Mouse (Mus musculus) intestine, embryonic 16.5 days (tissue): ENCODE measurements around the gene Tmem51. TPM values are rescaled to one million over a fixed set of nuclear protein-coding genes. Genes with fewer than 3 reads are reported as not detected.

Experiments
- ATAC-seq: fragments of 200-750 bp; cut with Nextera tagmentation; 2 replicates; pipeline ENCODE4 v1.8.0; 2017; ENCODE audit warnings: moderate TSS enrichment, moderate library complexity
- H3K27ac ChIP-seq: fragments of 300-500 bp; sonication (generic); 2 replicates; pipeline ENCODE4 v1.5.1; 2014; ENCODE audit warnings: mild to moderate bottlenecking, low read length
- H3K27me3 ChIP-seq: fragments of 300-500 bp; sonication (generic); replicated peaks from 2 replicates; pipeline ENCODE4 v1.6.1; 2014; ENCODE audit warnings: low read length, control low read depth, mixed read lengths; ENCODE audit not compliant: control insufficient read depth, insufficient read depth
- H3K36me3 ChIP-seq: fragments of 300-500 bp; sonication (generic); 2 replicates; pipeline ENCODE4 v1.6.1; 2014; ENCODE audit warnings: low read length, control low read depth; ENCODE audit not compliant: control insufficient read depth, insufficient read depth
- H3K4me1 ChIP-seq: fragments of 300-500 bp; sonication (generic); 2 replicates; pipeline ENCODE4 v1.6.1; 2014; ENCODE audit warnings: low read length, control low read depth, mixed read lengths; ENCODE audit not compliant: control insufficient read depth, insufficient read depth
- H3K4me2 ChIP-seq: fragments of 300-500 bp; sonication (generic); 2 replicates; pipeline ENCODE4 v1.6.1; 2014; ENCODE audit warnings: low read depth, low read length, control low read depth
- H3K4me3 ChIP-seq: fragments of 300-500 bp; sonication (generic); 2 replicates; pipeline ENCODE4 v1.5.1; 2014; ENCODE audit warnings: mild to moderate bottlenecking, low read length
- H3K9ac ChIP-seq: fragments of 300-500 bp; sonication (generic); 2 replicates; pipeline ENCODE4 v1.6.1; 2014; ENCODE audit warnings: low read depth, low read length
- H3K9me3 ChIP-seq: fragments of 300-500 bp; sonication (generic); 2 replicates; pipeline ENCODE4 v1.6.1; 2016; ENCODE audit warnings: low read length, control low read depth; ENCODE audit not compliant: control insufficient read depth
- WGBS: fragments of 180-500 bp; shearing (Covaris S2); extraction: QIAGEN DNeasy Blood & Tissue Kit; methylation state at CpG from one replicate; pipeline ENCODE4 v1.1.7; 2014; 5-methylcytosine and 5-hydroxymethylcytosine counted together
- polyA plus RNA-seq: library from polyadenylated mRNA; unstranded; fragments of >200 nt; fragmentation: Nextera tagmentation; extraction: Ambion mirVana; gene quantifications from 2 replicates; pipeline ENCODE4 v1.2.1, GENCODE M21; 2015

Gene Tmem51
- 160 and 206 TPM in 2 replicates for polyA plus RNA-seq

DNA sequence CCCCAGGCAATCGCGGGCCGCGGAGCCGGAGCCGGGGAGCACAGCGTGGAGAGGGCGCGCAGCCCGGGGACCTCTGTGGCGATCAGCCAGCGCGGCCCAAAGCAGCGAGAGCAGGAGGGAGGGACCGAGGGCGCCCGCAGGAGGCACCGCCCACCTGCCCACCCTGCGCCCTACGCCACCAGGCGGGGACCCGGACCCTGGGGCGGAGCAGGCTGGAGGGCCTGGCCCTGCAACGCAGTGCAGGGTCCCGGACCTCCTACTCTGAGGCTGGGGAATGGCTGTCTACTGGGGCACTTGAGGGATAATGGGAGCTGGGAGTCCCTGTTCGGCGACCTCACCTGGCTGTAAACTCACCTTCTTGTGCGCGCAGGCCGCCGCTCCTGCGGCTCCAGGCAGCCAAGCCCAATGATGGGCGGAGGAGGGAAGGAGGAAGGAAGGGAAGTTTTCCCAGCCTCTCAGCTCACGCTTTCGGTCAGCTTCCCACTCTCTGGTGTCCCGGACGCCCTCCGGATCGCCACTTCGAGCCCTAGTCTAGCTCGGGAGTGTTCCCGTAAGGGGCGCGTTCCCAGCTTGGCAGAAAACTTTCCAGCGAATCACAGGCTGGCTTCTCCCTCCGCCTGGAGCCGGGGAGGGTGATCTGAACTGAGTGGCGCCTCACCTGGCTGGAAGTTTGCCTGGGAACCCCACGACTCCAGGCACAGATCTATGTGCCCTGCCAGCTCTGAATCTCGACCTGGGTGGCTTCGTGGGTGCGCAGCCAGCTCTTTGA lies at the start of gene Tmem51:
Tmem51 (minus strand) TSS at position 174 of the 769 bp plus-strand sequence.
- peak; percentile 89 for ATAC-seq
- H3K4me3 ChIP-seq, result peak within 1 kb of the TSS; percentile 83
- no peaks in the 10 kb centered on the region for H3K36me3 ChIP-seq
- H3K9ac ChIP-seq, result peak within 1 kb of the TSS; percentile 92
- H3K27ac ChIP-seq, result peak within 1 kb of the TSS; percentile 97
- peak within 1 kb of the TSS; percentile 87 for H3K4me2 ChIP-seq
- no peaks in the 10 kb centered on the region for H3K27me3 ChIP-seq
- WGBS, result under 1% methylated on average over 52 of the region's 52 CpGs
- H3K9me3 ChIP-seq, result no peaks in the 10 kb centered on the region
- H3K4me1 ChIP-seq, result peaks cover 44% of the 10 kb centered on the region

- Histone ChIP-seq H3K27me3 (no peaks in the 10 kb centered on the region), H3K27ac (no peak overlapping the region), H3K4me1 (no peaks in the 10 kb centered on the region), H3K4me2 (no peak overlapping the region), H3K9me3 (no peaks in the 10 kb centered on the region), H3K9ac (no peak overlapping the region), H3K36me3 (no peaks in the 10 kb centered on the region), H3K4me3 (no peak overlapping the region)
- no peak for ATAC-seq
- WGBS, result 66% methylated on average over 5 of the region's 5 CpGs
Observed at GRCm38 (mm10) chr4:142130162-142130561, 46.1 kb upstream of the Tmem51 start.

- Histone ChIP-seq H3K27me3 (no peaks in the 10 kb centered on the region), H3K9me3 (no peaks in the 10 kb centered on the region), H3K4me3 (no peak overlapping the region), H3K27ac (no peak overlapping the region), H3K36me3 (no peaks in the 10 kb centered on the region), H3K9ac (no peak overlapping the region), H3K4me1 (no peaks in the 10 kb centered on the region), H3K4me2 (no peak overlapping the region)
- no peak for ATAC-seq
- WGBS, result 89% methylated on average over 6 of the region's 6 CpGs
Observed at GRCm38 (mm10) chr4:142127275-142127788, 43.2 kb upstream of the Tmem51 start.

DNA sequence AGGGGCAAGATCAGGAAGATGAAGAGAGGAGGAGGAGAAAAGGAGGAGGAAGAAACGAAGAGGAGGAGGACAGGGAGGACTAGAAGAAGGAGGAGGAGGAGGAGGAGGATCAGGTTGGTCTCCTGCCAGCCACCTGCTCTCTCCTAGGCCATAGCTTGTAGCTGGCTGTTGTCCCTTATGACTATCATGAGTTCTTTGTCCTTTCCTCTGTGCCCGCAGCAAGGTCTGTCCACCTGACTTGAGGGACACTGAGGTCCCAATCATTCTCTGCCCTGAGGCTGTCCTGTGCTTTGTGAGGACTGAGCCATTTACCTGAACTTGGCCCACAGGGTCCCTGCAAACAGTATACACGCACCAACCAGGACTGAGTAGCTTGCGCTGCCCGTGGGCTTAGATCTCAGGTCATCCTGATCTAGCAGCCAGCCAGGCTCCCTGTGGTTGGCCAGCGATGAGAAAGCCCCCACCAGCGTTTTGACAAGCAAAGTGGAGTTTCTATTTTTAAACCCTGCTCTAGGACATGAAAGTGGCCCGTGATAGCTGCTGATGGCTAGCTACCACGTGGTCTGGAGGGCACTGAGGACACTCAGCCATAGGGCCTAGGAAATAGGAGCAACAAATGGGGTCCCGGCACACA lies 42.7 kb upstream of the Tmem51 start:
- Histone ChIP-seq H3K4me3 (no peak overlapping the region), H3K4me2 (no peak overlapping the region), H3K27me3 (no peaks in the 10 kb centered on the region), H3K27ac (no peak overlapping the region), H3K4me1 (no peaks in the 10 kb centered on the region), H3K9me3 (no peaks in the 10 kb centered on the region), H3K9ac (no peak overlapping the region), H3K36me3 (no peaks in the 10 kb centered on the region)
- WGBS, result 64% methylated on average over 10 of the region's 10 CpGs
- no peak for ATAC-seq

DNA sequence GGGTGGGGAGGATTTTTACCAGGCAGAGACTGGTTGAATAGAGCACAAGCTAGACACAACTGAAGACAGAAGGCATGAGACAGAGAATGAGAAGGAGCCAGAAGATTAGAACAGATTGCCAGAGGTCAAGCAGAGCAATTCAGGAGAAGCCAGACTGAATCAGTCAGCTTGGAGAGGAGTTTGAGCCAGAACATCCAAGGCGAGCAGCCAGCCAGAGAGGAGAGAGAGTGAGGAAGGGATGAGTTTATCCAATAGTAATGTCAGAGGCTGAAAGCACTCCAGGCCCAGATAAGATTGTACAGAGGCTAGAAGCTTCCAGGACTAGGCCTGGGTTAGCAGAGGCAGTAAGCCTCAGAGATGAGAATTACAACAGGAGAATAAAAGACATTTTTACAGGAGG lies 37.1 kb upstream of the Tmem51 start:
- WGBS, result 45% methylated on average over 1 of the region's 1 CpGs
- Histone ChIP-seq H3K27ac (0 out of 2 replicates have a peak overlapping the region, but pooled peaks have one; percentile 41), H3K9ac (no peak overlapping the region), H3K9me3 (no peaks in the 10 kb centered on the region), H3K4me2 (no peak overlapping the region), H3K4me1 (no peaks in the 10 kb centered on the region), H3K36me3 (no peaks in the 10 kb centered on the region), H3K27me3 (no peaks in the 10 kb centered on the region), H3K4me3 (no peak overlapping the region)
- no peak for ATAC-seq

- no peak for ATAC-seq
- WGBS, result 49% methylated on average over 7 of the region's 7 CpGs
- H3K27me3 ChIP-seq, result no peaks in the 10 kb centered on the region
- peaks cover 2% of the 10 kb centered on the region; the same call in 1 of the 2 replicates for H3K4me1 ChIP-seq
- H3K4me2 ChIP-seq, result no peak overlapping the region
- no peak overlapping the region for H3K4me3 ChIP-seq
- H3K9ac ChIP-seq, result no peak overlapping the region
- H3K27ac ChIP-seq, result no peak overlapping the region
- no peaks in the 10 kb centered on the region for H3K9me3 ChIP-seq
- H3K36me3 ChIP-seq, result no peaks in the 10 kb centered on the region
Observed at GRCm38 (mm10) chr4:142118522-142118921, 34.4 kb upstream of the Tmem51 start.

- Histone ChIP-seq H3K9ac (no peak overlapping the region), H3K27me3 (no peaks in the 10 kb centered on the region), H3K4me2 (no peak overlapping the region), H3K4me3 (no peak overlapping the region), H3K4me1 (peaks cover 2% of the 10 kb centered on the region; the same call in 1 of the 2 replicates), H3K36me3 (no peaks in the 10 kb centered on the region), H3K27ac (no peak overlapping the region), H3K9me3 (no peaks in the 10 kb centered on the region)
- 83% methylated on average over 12 of the region's 12 CpGs for WGBS
- ATAC-seq, result no peak
Observed at GRCm38 (mm10) chr4:142117993-142118392, 33.9 kb upstream of the Tmem51 start.

DNA sequence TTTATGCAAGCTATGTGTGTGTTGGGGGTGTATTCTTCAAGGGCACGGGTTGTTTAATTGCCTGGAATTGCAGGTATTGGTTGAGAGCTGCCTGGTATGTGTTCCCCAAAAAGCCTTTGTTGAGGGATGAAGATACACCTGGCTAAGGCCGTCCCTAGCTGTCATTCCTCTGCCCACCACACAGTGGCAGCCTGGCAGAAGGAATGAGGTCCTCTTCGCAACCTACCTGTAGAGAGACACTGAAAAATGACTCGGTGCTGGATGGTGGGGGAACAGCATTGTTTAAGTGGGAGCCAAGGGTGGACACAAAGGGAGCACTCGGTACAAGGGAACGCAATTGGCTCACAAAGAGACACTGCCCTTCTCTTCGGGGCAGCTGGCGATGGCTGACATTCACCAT lies 29.2 kb upstream of the Tmem51 start:
- Histone ChIP-seq H3K9ac (no peak overlapping the region), H3K4me2 (no peak overlapping the region), H3K27ac (no peak overlapping the region), H3K27me3 (no peaks in the 10 kb centered on the region), H3K4me3 (no peak overlapping the region), H3K9me3 (no peaks in the 10 kb centered on the region), H3K4me1 (peaks cover 2% of the 10 kb centered on the region; the same call in 1 of the 2 replicates), H3K36me3 (no peaks in the 10 kb centered on the region)
- peak; percentile 77 for ATAC-seq
- WGBS, result 32% methylated on average over 8 of the region's 8 CpGs

DNA sequence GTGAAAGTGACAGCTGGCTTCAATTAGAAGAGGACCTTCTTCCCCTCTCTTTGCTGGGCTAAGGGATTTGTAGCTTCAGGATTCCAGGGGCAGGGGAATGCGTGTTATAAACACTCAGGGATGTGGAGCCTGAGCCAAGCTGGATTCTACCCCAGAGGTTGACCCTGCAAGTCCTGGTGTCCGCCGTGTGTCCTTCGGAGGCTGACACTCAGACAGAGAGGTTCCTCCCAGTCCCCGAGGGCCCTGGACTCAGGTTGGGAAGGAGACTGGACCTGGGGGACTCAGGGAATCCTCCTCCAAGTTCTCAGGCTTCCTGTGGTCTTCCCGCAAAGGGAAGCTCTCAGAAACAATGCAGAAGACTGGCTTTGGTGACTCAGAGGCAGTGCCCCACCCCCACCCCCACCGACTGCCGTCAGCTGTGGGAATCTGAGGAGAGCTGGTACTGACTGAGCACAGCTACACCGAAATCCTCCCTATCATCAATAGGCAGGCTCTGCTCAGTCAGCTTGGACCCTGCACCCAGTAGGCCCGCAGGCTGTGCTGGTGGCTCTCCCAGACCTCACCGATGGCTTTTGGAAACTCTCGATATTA lies 19.1 kb upstream of the Tmem51 start:
- no peaks in the 10 kb centered on the region for H3K36me3 ChIP-seq
- H3K9ac ChIP-seq, result 0 out of 2 replicates have a peak overlapping the region, but pooled peaks have one; percentile 4
- no peaks in the 10 kb centered on the region for H3K27me3 ChIP-seq
- WGBS, result 47% methylated on average over 12 of the region's 12 CpGs
- ATAC-seq, result 0 out of 2 replicates have a peak, but pooled peaks have one; percentile 16
- peaks cover 3% of the 10 kb centered on the region; the same call in 1 of the 2 replicates for H3K9me3 ChIP-seq
- no peak overlapping the region for H3K4me3 ChIP-seq
- no peak overlapping the region for H3K27ac ChIP-seq
- peaks cover 17% of the 10 kb centered on the region for H3K4me1 ChIP-seq
- no peak overlapping the region for H3K4me2 ChIP-seq
